Mouse (Mus musculus) heart, postnatal 0 days (tissue): ENCODE data around the gene Paqr6. TPM values are rescaled to one million over a fixed set of nuclear protein-coding genes. Genes with fewer than 3 reads are reported as not detected.
"Not testable (repeated sequence)": the region's sequence is repeated elsewhere in the genome, so short reads cannot be mapped to it uniquely, and the experiment has no call there.

ENCODE experiments used
- ATAC-seq: fragments of 200-750 bp; cut with Nextera tagmentation; 2 replicates; pipeline ENCODE4 v1.8.0; 2017; ENCODE audit warnings: low read depth, moderate number of reproducible peaks, moderate library complexity; ENCODE audit not compliant: insufficient read depth
- DNase-seq: peaks from one replicate; pipeline ENCODE4 v3.0.0-alpha.2; 2016; ENCODE audit warnings: low spot score
- H3K27ac ChIP-seq: fragments of 300-500 bp; sonication (generic); 2 replicates; pipeline ENCODE4 v1.5.1; 2014; ENCODE audit warnings: low read depth, mild to moderate bottlenecking
- H3K27me3 ChIP-seq: fragments of 300-500 bp; sonication (generic); 2 replicates; pipeline ENCODE4 v1.6.1; 2014; ENCODE audit warnings: low read length, mixed read lengths; ENCODE audit not compliant: control insufficient read depth, insufficient read depth
- H3K36me3 ChIP-seq: fragments of 300-500 bp; sonication (generic); replicated peaks from 2 replicates; pipeline ENCODE4 v1.6.1; 2014; ENCODE audit warnings: low read length, mixed read lengths; ENCODE audit not compliant: control insufficient read depth, insufficient read depth
- H3K4me1 ChIP-seq: fragments of 300-500 bp; sonication (generic); 2 replicates; pipeline ENCODE4 v1.6.1; 2014; ENCODE audit warnings: antibody characterized with exemption; ENCODE audit not compliant: control insufficient read depth, insufficient read depth
- H3K4me2 ChIP-seq: fragments of 300-500 bp; sonication (generic); 2 replicates; pipeline ENCODE4 v1.6.1; 2014; ENCODE audit warnings: low read depth, mild to moderate bottlenecking, low read length, moderate library complexity
- H3K4me3 ChIP-seq: fragments of 300-500 bp; sonication (generic); 2 replicates; pipeline ENCODE4 v1.5.1; 2014; ENCODE audit warnings: low read depth, low read length
- H3K9ac ChIP-seq: fragments of 300-500 bp; sonication (generic); replicated peaks from 2 replicates; pipeline ENCODE4 v1.6.1; 2014; ENCODE audit warnings: low read depth, low read length, mixed read lengths
- H3K9me3 ChIP-seq: fragments of 300-500 bp; sonication (generic); replicated peaks from 2 replicates; pipeline ENCODE4 v1.6.1; 2016; ENCODE audit warnings: low read length; ENCODE audit not compliant: control insufficient read depth
- CTCF ChIP-seq: IDR thresholded peaks from 2 replicates; pipeline ENCODE4 v1.5.1; 2016; ENCODE audit warnings: antibody characterized with exemption, control low read depth, low read depth
- EP300 ChIP-seq: IDR thresholded peaks from 2 replicates; pipeline ENCODE4 v1.6.1; 2016; ENCODE audit warnings: antibody characterized with exemption, low read depth
- WGBS: fragments of 180-500 bp; shearing (Covaris S2); extraction: QIAGEN DNeasy Blood & Tissue Kit; methylation state at CpG from one replicate; pipeline ENCODE4 v1.1.7; 2014; 5-methylcytosine and 5-hydroxymethylcytosine counted together
- polyA plus RNA-seq: library from polyadenylated mRNA; unstranded; fragments of >200 nt; fragmentation: Nextera tagmentation; extraction: Ambion mirVana; gene quantifications from 2 replicates; pipeline ENCODE4 v1.2.1, GENCODE M21; 2015
- total RNA-seq: library from RNA; depleted of rRNA; stranded (reverse); fragments of >200 nt; gene quantifications from 2 replicates; pipeline ENCODE4 v1.2.3, GENCODE M21; 2014; ENCODE audit warnings: low replicate concordance

Gene Paqr6
- total and polyA plus RNA-seq, 2 experiments from 2014 or later = 1.2 TPM; not detected in 1

DNA sequence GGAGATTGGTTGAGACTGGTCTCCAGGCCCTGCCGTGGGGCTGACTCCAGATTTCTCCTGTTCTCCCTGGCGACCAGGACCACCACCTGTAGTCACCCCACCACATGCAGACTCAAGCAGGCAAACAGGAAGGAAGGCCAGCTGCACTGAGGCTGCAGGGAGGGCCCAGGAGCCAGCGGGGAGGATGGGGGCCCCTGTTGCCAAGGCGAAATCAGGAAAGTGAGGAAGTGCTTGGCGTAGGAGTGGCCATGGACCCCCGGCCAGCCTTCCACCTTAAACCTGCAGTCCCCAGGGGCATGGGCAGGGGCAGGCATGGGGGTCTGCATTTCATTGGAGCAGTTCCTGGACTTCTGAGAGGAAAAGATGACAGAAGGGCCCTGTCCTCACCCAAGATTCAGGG, 3.3 kb upstream of the Paqr6 start:
- no peak for ATAC-seq
- no peak overlapping the region; the same call in 1 of the 2 replicates for H3K9ac ChIP-seq
- 62% methylated on average over 6 of the region's 6 CpGs for WGBS
- no peak for TF ChIP-seq EP300
- TF ChIP-seq CTCF = no peak
- H3K4me1 ChIP-seq = no peaks in the 10 kb centered on the region; the same call in 1 of the 2 replicates
- peaks cover 9% of the 10 kb centered on the region for H3K27me3 ChIP-seq
- H3K27ac ChIP-seq = no peak overlapping the region
- DNase-seq = no peak
- H3K4me2 ChIP-seq = no peak overlapping the region
- peaks cover 65% of the 10 kb centered on the region for H3K36me3 ChIP-seq
- H3K9me3 ChIP-seq = no peaks in the 10 kb centered on the region
- H3K4me3 ChIP-seq = no peak overlapping the region

DNA sequence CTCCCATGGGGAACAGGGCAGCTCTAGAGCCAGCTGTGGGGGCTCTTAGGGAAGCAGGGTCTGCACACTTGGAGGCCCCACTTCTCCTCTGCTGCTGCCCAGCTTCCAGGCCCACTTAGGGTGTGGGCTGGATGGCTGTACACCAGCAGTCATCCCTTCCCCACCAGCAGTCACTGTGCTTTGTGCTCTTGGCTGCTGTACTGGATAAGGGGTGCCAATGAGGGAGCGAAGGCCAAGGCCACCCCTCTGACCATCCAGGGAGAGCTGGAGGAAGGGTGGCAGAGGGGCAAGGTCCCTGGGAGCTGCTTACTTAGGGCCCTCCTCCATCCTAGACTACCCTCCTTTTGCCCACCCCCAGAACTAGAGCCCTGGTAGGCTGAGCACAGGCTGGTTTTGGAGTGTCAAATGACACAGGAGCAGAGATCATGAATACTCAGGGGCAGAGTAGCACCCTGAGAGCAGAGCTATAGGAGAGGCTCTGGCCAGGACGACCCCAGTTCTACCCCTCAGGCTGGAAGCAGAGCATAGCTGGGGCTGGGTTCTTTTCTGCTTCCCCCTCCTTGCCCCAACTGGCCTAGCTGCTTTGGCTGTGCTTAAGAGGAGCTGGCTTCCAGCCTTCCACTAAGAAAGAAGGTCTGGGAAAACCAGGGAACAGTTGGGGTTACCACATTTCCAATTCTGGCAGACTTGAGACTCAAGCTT, 2.6 kb upstream of the Paqr6 start:
- H3K4me1 ChIP-seq = no peaks in the 10 kb centered on the region; the same call in 1 of the 2 replicates
- H3K27ac ChIP-seq = no peak overlapping the region
- TF ChIP-seq CTCF = no peak
- no peak for TF ChIP-seq EP300
- H3K4me2 ChIP-seq = no peak overlapping the region
- no peak overlapping the region for H3K4me3 ChIP-seq
- no peaks in the 10 kb centered on the region for H3K9me3 ChIP-seq
- peaks cover 10% of the 10 kb centered on the region for H3K27me3 ChIP-seq
- peaks cover 58% of the 10 kb centered on the region for H3K36me3 ChIP-seq
- DNase-seq = no peak
- 78% methylated on average over 2 of the region's 2 CpGs for WGBS
- no peak for ATAC-seq
- no peak overlapping the region for H3K9ac ChIP-seq

DNA sequence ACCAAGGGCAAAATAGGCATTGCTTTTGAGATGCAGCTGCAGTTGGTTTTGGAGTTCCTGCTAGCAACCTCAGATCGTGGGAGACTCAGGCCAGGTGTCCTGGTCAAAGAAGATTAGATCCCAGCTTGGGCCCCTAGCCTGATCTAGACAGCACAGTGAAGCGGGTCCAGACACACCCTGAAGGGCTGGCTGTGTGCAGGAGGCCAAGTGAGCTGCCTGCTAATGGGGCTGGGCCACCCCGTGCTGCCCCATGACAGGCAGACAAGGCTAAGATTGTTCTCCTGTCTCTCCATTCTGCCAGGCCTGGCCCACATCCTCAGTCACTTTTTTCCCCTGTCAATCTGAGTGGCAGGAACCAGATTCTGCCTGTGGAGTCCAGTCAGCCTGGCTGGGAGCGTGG, 684 bp upstream of the Paqr6 start:
- Histone ChIP-seq H3K4me3 (no peak overlapping the region), H3K4me1 (no peaks in the 10 kb centered on the region; the same call in 1 of the 2 replicates), H3K4me2 (no peak overlapping the region), H3K27me3 (peaks cover 10% of the 10 kb centered on the region), H3K9ac (no peak overlapping the region), H3K9me3 (no peaks in the 10 kb centered on the region), H3K36me3 (peaks cover 39% of the 10 kb centered on the region), H3K27ac (peak overlapping the region; percentile 30; the same call in 1 of the 2 replicates)
- peak; percentile 13; the same call in 1 of the 2 replicates for ATAC-seq
- 32% methylated on average over 4 of the region's 4 CpGs for WGBS
- no peak for TF ChIP-seq CTCF
- TF ChIP-seq EP300 = no peak
- DNase-seq = no peak

DNA sequence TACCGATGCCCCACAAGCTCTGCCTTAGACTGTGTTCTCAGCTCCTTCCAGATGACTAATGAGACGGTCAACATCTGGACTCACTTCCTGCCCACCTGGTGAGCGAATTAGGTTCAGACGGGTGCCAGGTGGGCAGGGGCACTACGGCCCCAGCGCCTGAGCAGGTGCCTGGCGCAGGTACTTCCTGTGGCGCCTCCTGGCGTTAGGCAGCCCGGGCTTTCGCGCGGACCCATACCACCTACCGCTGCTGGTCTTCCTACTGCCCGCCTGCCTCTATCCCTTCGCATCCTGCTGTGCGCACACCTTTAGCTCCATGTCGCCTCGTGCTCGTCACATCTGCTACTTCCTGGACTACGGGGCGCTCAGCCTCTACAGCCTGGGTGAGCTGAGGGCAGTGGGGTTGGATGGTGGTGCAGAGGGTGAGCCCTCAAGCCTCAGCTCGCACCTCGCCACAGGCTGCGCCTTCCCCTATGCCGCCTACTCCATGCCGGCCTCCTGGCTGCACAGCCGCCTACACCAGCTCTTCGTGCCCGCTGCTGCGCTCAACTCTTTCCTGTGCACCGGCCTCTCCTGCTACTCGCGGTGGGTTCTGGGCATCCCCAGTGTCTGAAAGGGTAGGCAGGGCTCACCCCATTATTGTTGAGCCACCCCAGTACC, 1.4 kb downstream of the Paqr6 start:
- no peak for DNase-seq
- 45% methylated on average over 34 of the region's 34 CpGs for WGBS
- no peak for TF ChIP-seq CTCF
- no peak for TF ChIP-seq EP300

DNA sequence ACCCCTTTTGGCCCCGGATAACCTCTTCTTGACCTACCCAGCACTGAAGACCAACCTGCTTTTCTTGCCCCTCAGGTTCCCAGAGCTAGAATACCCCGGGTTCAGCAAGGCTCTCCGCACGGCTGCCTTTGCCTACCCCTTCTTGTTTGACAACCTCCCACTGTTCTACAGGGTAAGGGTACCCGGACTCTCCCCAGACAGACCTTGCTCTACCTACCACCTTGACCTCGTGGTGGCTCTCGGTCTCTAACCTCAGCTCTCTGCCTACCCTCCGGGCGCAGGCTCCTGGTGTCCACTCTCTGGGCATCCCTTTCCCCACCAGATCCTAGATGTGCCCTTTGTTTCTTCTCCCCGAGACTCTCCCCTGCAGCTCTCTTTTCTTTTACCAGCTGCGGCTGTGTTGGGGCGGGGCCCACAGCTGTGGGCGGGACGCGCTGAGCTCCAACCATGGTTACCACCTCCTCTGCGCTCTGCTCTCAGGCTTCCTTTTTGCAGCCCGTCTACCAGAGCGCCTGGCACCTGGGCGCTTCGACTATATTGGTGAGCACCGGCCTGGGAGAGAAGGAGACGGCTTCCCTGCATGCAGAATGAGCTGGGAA, 2.5 kb downstream of the Paqr6 start:
- not testable (repeated sequence) for H3K36me3 ChIP-seq, H3K4me2 ChIP-seq, H3K4me1 ChIP-seq, H3K9me3 ChIP-seq, H3K27ac ChIP-seq, H3K9ac ChIP-seq, DNase-seq
- peaks cover 10% of the 10 kb centered on the region for H3K27me3 ChIP-seq
- H3K4me3 ChIP-seq = 0 out of 2 replicates have a peak overlapping the region, but pooled peaks have one; percentile 11
- 6% methylated on average over 16 of the region's 22 CpGs for WGBS
- ATAC-seq = peak; percentile 42; the same call in 1 of the 2 replicates

More for the DNA sequence above, 1.4 kb downstream of the Paqr6 start:
- Histone ChIP-seq H3K9me3 (0 out of 2 replicates have a peak, but pooled peaks cover 4% of the 10 kb centered on the region), H3K4me2 (no peak overlapping the region), H3K9ac (no peak overlapping the region), H3K27ac (no peak overlapping the region), H3K27me3 (peaks cover 10% of the 10 kb centered on the region), H3K36me3 (peaks cover 17% of the 10 kb centered on the region), H3K4me1 (no peaks in the 10 kb centered on the region; the same call in 1 of the 2 replicates), H3K4me3 (no peak overlapping the region)
- no peak for ATAC-seq

DNA sequence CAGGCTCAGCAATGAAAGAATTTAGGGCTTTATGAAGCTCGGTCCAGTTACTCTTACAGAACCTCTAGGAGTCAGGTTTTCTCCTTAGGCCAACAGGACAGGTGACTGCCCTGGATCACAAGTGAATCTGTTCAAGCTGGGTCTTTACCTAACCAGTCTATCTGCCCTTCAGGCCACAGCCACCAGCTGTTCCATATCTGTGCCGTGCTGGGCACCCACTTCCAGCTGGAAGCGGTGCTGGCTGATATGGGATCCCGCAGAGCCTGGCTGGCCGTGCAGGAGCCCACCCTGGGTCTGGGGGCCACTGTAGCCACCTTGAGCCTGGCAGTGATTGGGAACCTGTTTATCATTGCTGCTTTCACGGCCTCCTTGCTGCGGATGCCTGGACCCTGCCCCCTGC, 3.1 kb downstream of the Paqr6 start:
- H3K36me3 ChIP-seq, H3K27ac ChIP-seq, H3K9ac ChIP-seq, H3K4me3 ChIP-seq, H3K4me1 ChIP-seq, H3K4me2 ChIP-seq, H3K9me3 ChIP-seq, ATAC-seq, DNase-seq: not testable (repeated sequence)
- peaks cover 10% of the 10 kb centered on the region for H3K27me3 ChIP-seq
- 53% methylated on average over 3 of the region's 7 CpGs for WGBS

DNA sequence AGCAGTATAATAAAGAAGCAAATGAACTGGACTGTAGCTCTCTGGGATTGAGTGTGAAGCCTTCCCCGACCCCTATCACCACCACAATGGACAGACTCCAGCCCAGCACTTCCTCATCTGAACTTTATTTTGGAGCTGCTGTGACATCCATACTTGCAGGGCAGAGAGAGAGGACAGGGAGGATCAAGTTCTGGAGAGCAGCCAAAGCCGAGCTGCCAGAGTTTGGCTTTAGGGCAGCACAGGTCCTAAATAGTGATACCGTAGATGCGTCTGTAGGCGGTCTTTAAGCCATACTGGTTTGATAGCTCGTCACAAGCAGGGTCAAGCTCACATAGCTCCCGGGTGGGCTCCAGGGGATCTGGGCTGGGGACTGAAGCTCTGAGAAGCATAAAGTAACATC, 4.1 kb downstream of the Paqr6 start:
- WGBS = 52% methylated on average over 7 of the region's 7 CpGs
- not testable (repeated sequence) for DNase-seq, H3K4me2 ChIP-seq, H3K9ac ChIP-seq, H3K9me3 ChIP-seq, H3K36me3 ChIP-seq, H3K27ac ChIP-seq, H3K4me3 ChIP-seq, ATAC-seq, H3K4me1 ChIP-seq
- peaks cover 10% of the 10 kb centered on the region for H3K27me3 ChIP-seq

DNA sequence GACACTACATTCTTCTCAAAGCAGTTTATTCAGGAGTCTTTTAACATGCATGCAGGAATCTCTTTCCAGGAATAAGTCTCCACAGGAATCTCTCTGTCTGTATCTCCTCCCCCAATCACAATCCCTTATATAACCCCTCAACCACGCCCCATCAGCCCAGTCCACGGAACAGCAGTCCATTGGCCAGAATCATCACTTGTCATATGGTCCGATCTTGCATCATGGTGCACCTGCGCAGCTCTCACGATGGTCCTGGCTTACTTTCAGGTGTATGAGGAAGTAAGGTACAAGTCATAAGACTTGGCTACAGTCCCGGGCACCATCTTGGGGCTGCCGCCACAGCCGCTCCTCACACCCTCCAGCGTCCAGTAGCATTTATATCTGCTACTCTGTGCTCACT, 8.3 kb downstream of the Paqr6 start, which contains the start of gene Bglap3:
TSS of gene Bglap3 (minus strand) at position 101 of the 400 bp plus-strand sequence.
- not testable (repeated sequence) for DNase-seq, ATAC-seq
- 84% methylated on average over 9 of the region's 9 CpGs for WGBS

More for the DNA sequence above, 8.3 kb downstream of the Paqr6 start, which contains the start of gene Bglap3:
- H3K27me3 ChIP-seq, H3K27ac ChIP-seq, H3K4me1 ChIP-seq, H3K4me3 ChIP-seq, H3K4me2 ChIP-seq, H3K9ac ChIP-seq, H3K9me3 ChIP-seq, H3K36me3 ChIP-seq: not testable (repeated sequence)
